In the genomic region with DNA sequence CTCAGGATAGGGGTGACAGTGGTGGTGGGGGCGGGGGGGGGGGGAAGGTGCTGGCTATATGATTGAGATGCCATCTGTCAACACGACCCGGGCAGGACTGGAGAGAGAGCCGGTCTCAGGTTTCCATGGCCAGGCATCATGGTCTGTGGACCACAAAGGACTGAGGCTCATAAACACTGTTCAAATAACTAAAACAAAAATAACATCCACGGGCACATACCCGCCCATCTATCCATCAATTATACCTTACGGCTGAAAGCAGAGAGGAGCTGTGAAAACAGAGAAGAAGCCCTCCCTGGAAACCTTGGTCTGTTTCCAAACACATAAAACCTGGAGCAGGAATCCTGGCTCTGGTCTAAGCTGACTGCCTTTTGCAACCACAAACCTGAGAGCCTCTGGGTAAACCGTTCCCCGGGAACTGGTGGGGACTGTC, we compare ENCODE assay signal across 10 mouse cellular contexts.
DNase-seq lines count a peak whose midpoint lies in the region; ATAC-seq and TF ChIP-seq lines count a peak whose summit lies in the region.
"Had no signal": no experiment of that assay in that cellular context is flagged by ENCODE, and none has a peak within 500 bp of the region (broad histone marks: within the 10 kb centered on the region; RNA-seq: fewer than 3 reads in every experiment).

No protein-coding gene starts in this region.

- TF ChIP-seq CTCF in midbrain, postnatal 0 days (IDR thresholded peaks at IDR 0.05), result no peak
- no peak for TF ChIP-seq CTCF in forebrain, postnatal 0 days (IDR thresholded peaks at IDR 0.05; ENCODE audit: low read depth)

- no peak overlapping the region for H3K4me2 ChIP-seq in midbrain, postnatal 0 days (ENCODE audit: low read depth, low read length, poor library complexity, severe bottlenecking)
- H3K4me2 ChIP-seq in midbrain, embryonic 15.5 days, result no peak overlapping the region
- H3K4me2 ChIP-seq in forebrain, postnatal 0 days (ENCODE audit: low read depth), result no peak overlapping the region
- H3K4me2 ChIP-seq in neural tube, embryonic 13.5 days, result no peak overlapping the region
- H3K4me2 ChIP-seq: midbrain, embryonic 12.5 days had no signal

- H3K4me1 ChIP-seq in midbrain, postnatal 0 days (ENCODE audit: insufficient read depth, low read length), result no peaks in the 10 kb centered on the region
- H3K4me1 ChIP-seq in midbrain, embryonic 15.5 days, result no peaks in the 10 kb centered on the region
- no peaks in the 10 kb centered on the region for H3K4me1 ChIP-seq in forebrain, postnatal 0 days (ENCODE audit: insufficient read depth)
- peaks cover 15% of the 10 kb centered on the region for H3K4me1 ChIP-seq in neural tube, embryonic 13.5 days (replicated peaks)
- H3K4me1 ChIP-seq: midbrain, embryonic 12.5 days had no signal

- DNase-seq in midbrain, postnatal 0 days (ENCODE audit: low spot score), result peak; percentile 56
- peak; percentile 58 for DNase-seq in embryo, embryonic 10 days (ENCODE audit: low spot score)
- DNase-seq in forebrain, postnatal 0 days, result peak; percentile 36
- no peak for DNase-seq in heart, adult 8-10 months (ENCODE audit: low spot score)
- no peak for DNase-seq in testis, postnatal 14 days (ENCODE audit: low spot score)
- DNase-seq: layer of hippocampus, adult 9-11 months had no signal

- no peaks in the 10 kb centered on the region for H3K27me3 ChIP-seq in midbrain, postnatal 0 days (ENCODE audit: insufficient read depth, low read length)
- no peaks in the 10 kb centered on the region for H3K27me3 ChIP-seq in midbrain, embryonic 15.5 days (replicated peaks)
- H3K27me3 ChIP-seq in forebrain, postnatal 0 days (ENCODE audit: insufficient read depth, low read length), result no peaks in the 10 kb centered on the region
- no peaks in the 10 kb centered on the region for H3K27me3 ChIP-seq in neural tube, embryonic 13.5 days

- no peak overlapping the region for H3K9ac ChIP-seq in midbrain, postnatal 0 days (replicated peaks; ENCODE audit: low read length, poor library complexity, severe bottlenecking)
- no peak overlapping the region for H3K9ac ChIP-seq in midbrain, embryonic 15.5 days
- H3K9ac ChIP-seq in forebrain, postnatal 0 days, result no peak overlapping the region
- no peak overlapping the region for H3K9ac ChIP-seq in neural tube, embryonic 13.5 days
- H3K9ac ChIP-seq: midbrain, embryonic 12.5 days had no signal

- no peaks in the 10 kb centered on the region for H3K36me3 ChIP-seq in midbrain, postnatal 0 days (ENCODE audit: insufficient read depth, low read length)
- H3K36me3 ChIP-seq in midbrain, embryonic 15.5 days (replicated peaks), result no peaks in the 10 kb centered on the region
- H3K36me3 ChIP-seq in forebrain, postnatal 0 days (ENCODE audit: insufficient read depth), result no peaks in the 10 kb centered on the region
- H3K36me3 ChIP-seq in neural tube, embryonic 13.5 days, result no peaks in the 10 kb centered on the region
- H3K36me3 ChIP-seq: midbrain, embryonic 12.5 days had no signal

- no peak overlapping the region for H3K27ac ChIP-seq in midbrain, postnatal 0 days (ENCODE audit: low read depth, low read length)
- no peak overlapping the region for H3K27ac ChIP-seq in midbrain, embryonic 15.5 days
- no peak overlapping the region for H3K27ac ChIP-seq in forebrain, postnatal 0 days (ENCODE audit: low read depth, low read length)
- H3K27ac ChIP-seq in neural tube, embryonic 13.5 days (replicated peaks), result no peak overlapping the region
- H3K27ac ChIP-seq: midbrain, embryonic 12.5 days had no signal

- H3K4me3 ChIP-seq in midbrain, postnatal 0 days (ENCODE audit: low read depth, low read length), result no peak overlapping the region
- H3K4me3 ChIP-seq in midbrain, embryonic 15.5 days, result no peak overlapping the region
- no peak overlapping the region for H3K4me3 ChIP-seq in forebrain, postnatal 0 days (ENCODE audit: low read depth, low read length)
- no peak overlapping the region for H3K4me3 ChIP-seq in neural tube, embryonic 13.5 days
- H3K4me3 ChIP-seq: midbrain, embryonic 12.5 days had no signal

- H3K9me3 ChIP-seq in midbrain, postnatal 0 days (ENCODE audit: low read length), result no peaks in the 10 kb centered on the region
- no peaks in the 10 kb centered on the region for H3K9me3 ChIP-seq in midbrain, embryonic 15.5 days
- H3K9me3 ChIP-seq in forebrain, postnatal 0 days (ENCODE audit: low read length), result no peaks in the 10 kb centered on the region
- H3K9me3 ChIP-seq in neural tube, embryonic 13.5 days, result no peaks in the 10 kb centered on the region
- H3K9me3 ChIP-seq: midbrain, embryonic 12.5 days had no signal

- WGBS in midbrain, postnatal 0 days, result 71% methylated on average over 9 of the region's 9 CpGs
- WGBS in midbrain, embryonic 15.5 days, result 66% methylated on average over 9 of the region's 9 CpGs
- 43% methylated on average over 9 of the region's 9 CpGs for WGBS in forebrain, postnatal 0 days
- 41% methylated on average over 9 of the region's 9 CpGs for WGBS in neural tube, embryonic 13.5 days

- no peak for ATAC-seq in midbrain, postnatal 0 days (ENCODE audit: low FRiP score)
- ATAC-seq in midbrain, embryonic 15.5 days (replicated peaks), result no peak
- 0 out of 2 replicates have a peak, but pooled peaks have one; percentile 16 for ATAC-seq in forebrain, postnatal 0 days
- ATAC-seq in neural tube, embryonic 13.5 days (ENCODE audit: low read depth), result peak; percentile 59
- ATAC-seq in CD4-positive, CD25-positive, alpha-beta regulatory T cell, adult 4 months, result no peak

Comparison
In these comparisons a context has a peak if more than half of its experiments do, and no peak if none do; other contexts are left out.
1. ATAC-seq: peak in forebrain, postnatal 0 days (single experiment) and neural tube, embryonic 13.5 days (single experiment); none in midbrain, postnatal 0 days (single experiment), midbrain, embryonic 15.5 days (single experiment) and CD4-positive, CD25-positive, alpha-beta regulatory T cell, adult 4 months (single experiment).
2. DNase-seq: peak in midbrain, postnatal 0 days (single experiment), embryo, embryonic 10 days (single experiment) and forebrain, postnatal 0 days (single experiment); none in heart, adult 8-10 months (single experiment) and testis, postnatal 14 days (single experiment).